In the genomic region with DNA sequence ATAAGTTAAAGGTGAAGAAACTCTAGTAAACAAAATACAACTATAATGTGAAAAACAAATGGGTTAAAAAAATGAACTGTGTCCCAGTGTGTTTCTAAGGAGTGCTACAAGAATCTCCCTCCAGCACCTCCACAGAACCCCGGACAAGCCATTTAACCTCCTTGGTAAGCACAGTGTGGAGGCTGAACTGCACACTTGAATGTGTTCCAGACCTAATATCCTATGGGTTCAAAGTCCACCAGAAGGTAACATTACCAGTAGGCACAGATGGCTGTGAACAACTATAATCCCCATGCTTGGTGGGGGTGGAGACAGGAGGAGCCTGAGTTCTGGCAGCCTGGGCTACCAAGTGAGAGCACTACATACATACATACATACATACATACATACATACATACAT, we compare ENCODE assay signal across 18 mouse cellular contexts. TPM values are rescaled to one million over a fixed set of nuclear protein-coding genes. Genes with fewer than 3 reads are reported as not detected.
DNase-seq lines count a peak whose midpoint lies in the region; ATAC-seq lines count a peak whose summit lies in the region.
"Had no signal": no experiment of that assay in that cellular context is flagged by ENCODE, and none has a peak within 500 bp of the region (broad histone marks: within the 10 kb centered on the region; RNA-seq: fewer than 3 reads in every experiment).

No protein-coding gene starts in this region.

- ATAC-seq in heart, embryonic 12.5 days (ENCODE audit: insufficient number of reproducible peaks, low FRiP score): no peak
- no peak for ATAC-seq in liver, embryonic 13.5 days (ENCODE audit: low read depth)
- no peak for ATAC-seq in liver, embryonic 11.5 days (replicated peaks; ENCODE audit: low FRiP score)
- ATAC-seq in embryonic facial prominence, embryonic 14.5 days (ENCODE audit: low read depth): no peak
- peak; percentile 59; the same call in 1 of the 2 replicates for ATAC-seq in liver, embryonic 16.5 days (ENCODE audit: low read depth)
- no peak for ATAC-seq in granulocyte monocyte progenitor cell, adult 5-6 weeks (replicated peaks; ENCODE audit: poor library complexity, severe bottlenecking)
- ATAC-seq: hindbrain, postnatal 0 days had no signal

- no peak overlapping the region for H3K4me3 ChIP-seq in heart, embryonic 12.5 days
- no peak overlapping the region for H3K4me3 ChIP-seq in liver, embryonic 13.5 days (replicated peaks)
- H3K4me3 ChIP-seq in liver, embryonic 11.5 days (ENCODE audit: low read depth, low read length): no peak overlapping the region
- H3K4me3 ChIP-seq in embryonic facial prominence, embryonic 14.5 days (ENCODE audit: low read depth, low read length): no peak overlapping the region
- H3K4me3 ChIP-seq in liver, embryonic 16.5 days (ENCODE audit: low read depth, low read length): no peak overlapping the region
- H3K4me3 ChIP-seq: embryonic facial prominence, embryonic 12.5 days; limb, embryonic 13.5 days; neural tube, embryonic 13.5 days had no signal

- H3K4me2 ChIP-seq in heart, embryonic 12.5 days: no peak overlapping the region
- no peak overlapping the region for H3K4me2 ChIP-seq in liver, embryonic 13.5 days
- H3K4me2 ChIP-seq in liver, embryonic 11.5 days: no peak overlapping the region
- H3K4me2 ChIP-seq in embryonic facial prominence, embryonic 14.5 days (ENCODE audit: low read depth, low read length): no peak overlapping the region
- no peak overlapping the region for H3K4me2 ChIP-seq in liver, embryonic 16.5 days (ENCODE audit: low read depth, low read length)
- H3K4me2 ChIP-seq: embryonic facial prominence, embryonic 12.5 days; limb, embryonic 13.5 days; neural tube, embryonic 13.5 days had no signal

- no peaks in the 10 kb centered on the region for H3K27me3 ChIP-seq in heart, embryonic 12.5 days (replicated peaks)
- H3K27me3 ChIP-seq in liver, embryonic 13.5 days: no peaks in the 10 kb centered on the region
- no peaks in the 10 kb centered on the region for H3K27me3 ChIP-seq in liver, embryonic 11.5 days (replicated peaks; ENCODE audit: control insufficient read depth, insufficient read depth, low read length)
- no peaks in the 10 kb centered on the region for H3K27me3 ChIP-seq in embryonic facial prominence, embryonic 14.5 days (replicated peaks; ENCODE audit: control insufficient read depth, insufficient read depth, low read length)
- H3K27me3 ChIP-seq in liver, embryonic 16.5 days (ENCODE audit: control insufficient read depth, insufficient read depth, low read depth, low read length): no peaks in the 10 kb centered on the region
- H3K27me3 ChIP-seq: embryonic facial prominence, embryonic 12.5 days; limb, embryonic 13.5 days; neural tube, embryonic 13.5 days had no signal

- peaks cover 8% of the 10 kb centered on the region for H3K36me3 ChIP-seq in heart, embryonic 12.5 days
- H3K36me3 ChIP-seq in liver, embryonic 13.5 days: peaks cover 11% of the 10 kb centered on the region; the same call in 1 of the 2 replicates
- no peaks in the 10 kb centered on the region; the same call in 1 of the 2 replicates for H3K36me3 ChIP-seq in liver, embryonic 11.5 days (ENCODE audit: control insufficient read depth, insufficient read depth, low read length)
- 0 out of 2 replicates have a peak, but pooled peaks cover 4% of the 10 kb centered on the region for H3K36me3 ChIP-seq in embryonic facial prominence, embryonic 14.5 days (ENCODE audit: control insufficient read depth, insufficient read depth, low read length)
- H3K36me3 ChIP-seq in liver, embryonic 16.5 days (ENCODE audit: control insufficient read depth, insufficient read depth): no peaks in the 10 kb centered on the region
- H3K36me3 ChIP-seq: embryonic facial prominence, embryonic 12.5 days had no signal

- no peak overlapping the region for H3K27ac ChIP-seq in heart, embryonic 12.5 days (ENCODE audit: poor library complexity, severe bottlenecking)
- peak overlapping the region; percentile 26; the same call in 1 of the 2 replicates for H3K27ac ChIP-seq in liver, embryonic 13.5 days
- no peak overlapping the region for H3K27ac ChIP-seq in liver, embryonic 11.5 days (ENCODE audit: low read depth, low read length)
- H3K27ac ChIP-seq in embryonic facial prominence, embryonic 14.5 days (replicated peaks; ENCODE audit: low read depth, low read length): 0 out of 2 replicates have a peak overlapping the region, but pooled peaks have one; percentile 54
- H3K27ac ChIP-seq in liver, embryonic 16.5 days (ENCODE audit: low read length): no peak overlapping the region
- H3K27ac ChIP-seq: limb, embryonic 13.5 days had no signal

- H3K9ac ChIP-seq in heart, embryonic 12.5 days: peak overlapping the region; percentile 2; the same call in 1 of the 2 replicates
- no peak overlapping the region for H3K9ac ChIP-seq in liver, embryonic 13.5 days
- no peak overlapping the region for H3K9ac ChIP-seq in liver, embryonic 11.5 days (ENCODE audit: low read depth, low read length)
- H3K9ac ChIP-seq in embryonic facial prominence, embryonic 14.5 days (ENCODE audit: low read depth, low read length): no peak overlapping the region
- H3K9ac ChIP-seq in liver, embryonic 16.5 days (ENCODE audit: low read depth, low read length): no peak overlapping the region
- H3K9ac ChIP-seq: embryonic facial prominence, embryonic 12.5 days; limb, embryonic 13.5 days; neural tube, embryonic 13.5 days had no signal

- H3K4me1 ChIP-seq in heart, embryonic 12.5 days (replicated peaks): peaks cover 47% of the 10 kb centered on the region
- peaks cover 75% of the 10 kb centered on the region for H3K4me1 ChIP-seq in liver, embryonic 13.5 days (replicated peaks)
- H3K4me1 ChIP-seq in liver, embryonic 11.5 days (replicated peaks; ENCODE audit: control insufficient read depth, insufficient read depth, low read length): peaks cover 30% of the 10 kb centered on the region
- peaks cover 12% of the 10 kb centered on the region for H3K4me1 ChIP-seq in embryonic facial prominence, embryonic 14.5 days (ENCODE audit: control insufficient read depth, insufficient read depth, low read length)
- H3K4me1 ChIP-seq in liver, embryonic 16.5 days (ENCODE audit: control insufficient read depth, low read depth, low read length): peaks cover 21% of the 10 kb centered on the region

- 75% methylated on average over 1 of the region's 1 CpGs for WGBS in heart, embryonic 12.5 days
- 78% methylated on average over 1 of the region's 1 CpGs for WGBS in liver, embryonic 13.5 days (ENCODE audit: insufficient replicate concordance)
- WGBS in liver, embryonic 11.5 days: 83% methylated on average over 1 of the region's 1 CpGs
- 70% methylated on average over 1 of the region's 1 CpGs for WGBS in embryonic facial prominence, embryonic 14.5 days
- WGBS in liver, embryonic 16.5 days (ENCODE audit: insufficient replicate concordance): 75% methylated on average over 1 of the region's 1 CpGs

- H3K9me3 ChIP-seq in heart, embryonic 12.5 days (replicated peaks): no peaks in the 10 kb centered on the region
- no peaks in the 10 kb centered on the region for H3K9me3 ChIP-seq in liver, embryonic 13.5 days (replicated peaks)
- H3K9me3 ChIP-seq in liver, embryonic 11.5 days (ENCODE audit: control insufficient read depth, low read length): no peaks in the 10 kb centered on the region
- H3K9me3 ChIP-seq in embryonic facial prominence, embryonic 14.5 days (ENCODE audit: control insufficient read depth, low read length): no peaks in the 10 kb centered on the region
- H3K9me3 ChIP-seq in liver, embryonic 16.5 days (replicated peaks; ENCODE audit: control insufficient read depth, low read length): no peaks in the 10 kb centered on the region
- H3K9me3 ChIP-seq: embryonic facial prominence, embryonic 12.5 days; limb, embryonic 13.5 days; neural tube, embryonic 13.5 days had no signal

- DNase-seq in heart, adult 8-10 months (ENCODE audit: low spot score): no peak
- no peak for DNase-seq in liver, embryonic 13.5 days
- DNase-seq in liver, embryonic 11.5 days (ENCODE audit: low spot score): no peak
- DNase-seq in embryonic facial prominence, embryonic 14.5 days (ENCODE audit: low spot score): no peak
- no peak for DNase-seq in urinary bladder, adult 2 months (ENCODE audit: low spot score)
- DNase-seq: adrenal gland, postnatal 14 days; B cell, adult 2 months; cerebellum, adult 18-20 months; gastrocnemius, postnatal 10 days; heart, postnatal 10 days; thymus, adult 18-20 months had no signal

RNA-seq across cellular contexts. Expression of gene Naif1, which starts 9.6 kb away (rescaled TPM):
- 4.7 and 5.4 TPM in 2 replicates for polyA plus RNA-seq in heart, embryonic 12.5 days (2016; fragmentation: Nextera tagmentation; extraction: Ambion mirVana)
- 1 to 10 TPM; 3.4 to 4.4 (median 3.5) TPM for total RNA-seq in heart, adult 8-10 months (2022)
- 2.2 and 2.4 TPM in 2 replicates for polyA plus RNA-seq in liver, embryonic 13.5 days (2015; fragmentation: Nextera tagmentation; extraction: Ambion mirVana)
- polyA plus RNA-seq in liver, embryonic 11.5 days (2014; fragmentation: Nextera tagmentation; extraction: Ambion mirVana): 4.5 and 5.4 TPM in 2 replicates
- 4.9 and 5.6 TPM in 2 replicates for polyA plus RNA-seq in embryonic facial prominence, embryonic 14.5 days (2014; fragmentation: Nextera tagmentation; extraction: Ambion mirVana)
- 1.9 and 2.0 TPM in 2 replicates for polyA plus RNA-seq in liver, embryonic 16.5 days (2015; fragmentation: Nextera tagmentation; extraction: Ambion mirVana)
- polyA plus RNA-seq in urinary bladder, adult 2 months (2012; rRNA removed): 4.5 and 4.7 TPM in 2 replicates
- total RNA-seq in granulocyte monocyte progenitor cell, adult 5-6 weeks (2014; fragmentation: Nextera tagmentation): 3.7 and 4.6 TPM in 2 replicates
- total RNA-seq in granulocyte monocyte progenitor cell, adult 5-6 weeks (2017): 3.0 and 4.8 TPM in 2 replicates

RNA-seq across cellular contexts. Expression of gene Slc25a25, which starts 10.6 kb away (rescaled TPM):
- polyA plus RNA-seq in heart, embryonic 12.5 days (2016; fragmentation: Nextera tagmentation; extraction: Ambion mirVana): 13.0 and 14.3 TPM in 2 replicates
- total RNA-seq in heart, adult 8-10 months (2022): 1 to 10 TPM; 6.4 to 7.8 (median 7.0) TPM
- 8.7 and 9.2 TPM in 2 replicates for polyA plus RNA-seq in liver, embryonic 13.5 days (2015; fragmentation: Nextera tagmentation; extraction: Ambion mirVana)
- polyA plus RNA-seq in liver, embryonic 11.5 days (2014; fragmentation: Nextera tagmentation; extraction: Ambion mirVana): 10.4 and 12.7 TPM in 2 replicates
- 15.8 and 17.0 TPM in 2 replicates for polyA plus RNA-seq in embryonic facial prominence, embryonic 14.5 days (2014; fragmentation: Nextera tagmentation; extraction: Ambion mirVana)
- polyA plus RNA-seq in liver, embryonic 16.5 days (2015; fragmentation: Nextera tagmentation; extraction: Ambion mirVana): 9.5 and 9.7 TPM in 2 replicates
- polyA plus RNA-seq in urinary bladder, adult 2 months (2012; rRNA removed): 14.7 and 18.8 TPM in 2 replicates
- total RNA-seq in granulocyte monocyte progenitor cell, adult 5-6 weeks (2014; fragmentation: Nextera tagmentation): 7.1 and 19.9 TPM in 2 replicates
- total RNA-seq in granulocyte monocyte progenitor cell, adult 5-6 weeks (2017): 8.1 and 14.6 TPM in 2 replicates

RNA-seq across cellular contexts. Expression of gene Ptges2, which starts 44.9 kb away (rescaled TPM):
- polyA plus RNA-seq in heart, embryonic 12.5 days (2016; fragmentation: Nextera tagmentation; extraction: Ambion mirVana): 39.9 and 44.9 TPM in 2 replicates
- 10 to 100 TPM; 58.8 to 71.3 (median 63.6) TPM for total RNA-seq in heart, adult 8-10 months (2022)
- polyA plus RNA-seq in liver, embryonic 13.5 days (2015; fragmentation: Nextera tagmentation; extraction: Ambion mirVana): 14.1 and 15.5 TPM in 2 replicates
- polyA plus RNA-seq in liver, embryonic 11.5 days (2014; fragmentation: Nextera tagmentation; extraction: Ambion mirVana): 23.0 and 23.6 TPM in 2 replicates
- 28.0 and 33.5 TPM in 2 replicates for polyA plus RNA-seq in embryonic facial prominence, embryonic 14.5 days (2014; fragmentation: Nextera tagmentation; extraction: Ambion mirVana)
- 9.4 and 11.0 TPM in 2 replicates for polyA plus RNA-seq in liver, embryonic 16.5 days (2015; fragmentation: Nextera tagmentation; extraction: Ambion mirVana)
- 26.0 and 32.5 TPM in 2 replicates for polyA plus RNA-seq in urinary bladder, adult 2 months (2012; rRNA removed)
- 17.8 and 32.2 TPM in 2 replicates for total RNA-seq in granulocyte monocyte progenitor cell, adult 5-6 weeks (2014; fragmentation: Nextera tagmentation)
- total RNA-seq in granulocyte monocyte progenitor cell, adult 5-6 weeks (2017): 15.2 and 23.4 TPM in 2 replicates

RNA-seq across cellular contexts. Expression of gene Lcn2, which starts 52.6 kb away (rescaled TPM):
- polyA plus RNA-seq in heart, embryonic 12.5 days (2016; fragmentation: Nextera tagmentation; extraction: Ambion mirVana): 0.14 and 0.38 TPM in 2 replicates
- total RNA-seq in heart, adult 8-10 months (2022): 1 to 10 TPM; 3.7 to 7.2 (median 6.4) TPM
- 18.0 and 22.8 TPM in 2 replicates for polyA plus RNA-seq in liver, embryonic 13.5 days (2015; fragmentation: Nextera tagmentation; extraction: Ambion mirVana)
- polyA plus RNA-seq in liver, embryonic 11.5 days (2014; fragmentation: Nextera tagmentation; extraction: Ambion mirVana): 8.0 and 9.9 TPM in 2 replicates
- 4.0 and 7.9 TPM in 2 replicates for polyA plus RNA-seq in embryonic facial prominence, embryonic 14.5 days (2014; fragmentation: Nextera tagmentation; extraction: Ambion mirVana)
- 212 and 273 TPM in 2 replicates for polyA plus RNA-seq in liver, embryonic 16.5 days (2015; fragmentation: Nextera tagmentation; extraction: Ambion mirVana)
- polyA plus RNA-seq in urinary bladder, adult 2 months (2012; rRNA removed): 3.0 and 3.2 TPM in 2 replicates
- 24.8 and 50.9 TPM in 2 replicates for total RNA-seq in granulocyte monocyte progenitor cell, adult 5-6 weeks (2014; fragmentation: Nextera tagmentation)
- 51.1 and 62.2 TPM in 2 replicates for total RNA-seq in granulocyte monocyte progenitor cell, adult 5-6 weeks (2017)

RNA-seq across cellular contexts. Expression of gene 1110008P14Rik, which starts 58.9 kb away (rescaled TPM):
- polyA plus RNA-seq in heart, embryonic 12.5 days (2016; fragmentation: Nextera tagmentation; extraction: Ambion mirVana): 48.2 and 48.9 TPM in 2 replicates
- 10 to 100 TPM; 43.8 to 49.1 (median 45.3) TPM for total RNA-seq in heart, adult 8-10 months (2022)
- 35.3 and 39.2 TPM in 2 replicates for polyA plus RNA-seq in liver, embryonic 13.5 days (2015; fragmentation: Nextera tagmentation; extraction: Ambion mirVana)
- 36.2 and 39.7 TPM in 2 replicates for polyA plus RNA-seq in liver, embryonic 11.5 days (2014; fragmentation: Nextera tagmentation; extraction: Ambion mirVana)
- 67.7 and 79.7 TPM in 2 replicates for polyA plus RNA-seq in embryonic facial prominence, embryonic 14.5 days (2014; fragmentation: Nextera tagmentation; extraction: Ambion mirVana)
- 20.2 and 21.6 TPM in 2 replicates for polyA plus RNA-seq in liver, embryonic 16.5 days (2015; fragmentation: Nextera tagmentation; extraction: Ambion mirVana)
- 101 and 129 TPM in 2 replicates for polyA plus RNA-seq in urinary bladder, adult 2 months (2012; rRNA removed)
- 11.7 and 20.7 TPM in 2 replicates for total RNA-seq in granulocyte monocyte progenitor cell, adult 5-6 weeks (2014; fragmentation: Nextera tagmentation)
- 5.5 and 11.2 TPM in 2 replicates for total RNA-seq in granulocyte monocyte progenitor cell, adult 5-6 weeks (2017)

Comparison
In these comparisons a context has a peak if more than half of its experiments do, and no peak if none do; other contexts are left out.
1. H3K27ac ChIP-seq: peak in liver, embryonic 13.5 days (single experiment) and embryonic facial prominence, embryonic 14.5 days (single experiment); none in heart, embryonic 12.5 days (single experiment), liver, embryonic 11.5 days (single experiment) and liver, embryonic 16.5 days (single experiment).